Mouse (Mus musculus) lung, adult 2 months (tissue): ENCODE results near the gene Ubash3b. TPM values are rescaled to one million over a fixed set of nuclear protein-coding genes. Genes with fewer than 3 reads are reported as not detected.

Source experiments
- DNase-seq: peaks from one replicate; pipeline ENCODE4 v3.0.0; 2022
- H3K4me1 ChIP-seq: fragments of 200-500 bp; 2 replicates; pipeline ENCODE4 v1.6.1; 2011; ENCODE audit warnings: low read length; ENCODE audit not compliant: control insufficient read depth, insufficient read depth
- H3K4me3 ChIP-seq: fragments of 200-500 bp; replicated peaks from 2 replicates; pipeline ENCODE3; 2011; ENCODE audit warnings: low read depth, mild to moderate bottlenecking, control low read depth, low read length; ENCODE audit errors: extremely low read depth
- CTCF ChIP-seq: fragments of 200-500 bp; IDR thresholded peaks from 2 replicates; pipeline ENCODE4 v1.5.1; 2011; ENCODE audit warnings: mild to moderate bottlenecking, low read length, control low read depth; ENCODE audit not compliant: insufficient read depth
- POLR2A ChIP-seq: fragments of 200-500 bp; IDR thresholded peaks from 2 replicates; pipeline ENCODE4 v1.6.1; 2011; ENCODE audit warnings: low read depth, mild to moderate bottlenecking, control low read depth, low read length, borderline replicate concordance; ENCODE audit errors: extremely low read depth
- WGBS: fragments of 180-500 bp; shearing (Covaris S2); methylation state at CpG from one replicate; pipeline ENCODE4 v1.1.7; 2018; 5-methylcytosine and 5-hydroxymethylcytosine counted together
- polyA plus RNA-seq: library from polyadenylated mRNA; depleted of rRNA; stranded (reverse); fragments of >200 nt; gene quantifications from 2 replicates; pipeline ENCODE4 v1.2.3, GENCODE M21; 2012; rRNA removed

Ubash3b gene
- polyA plus RNA-seq, 1 experiment = 5.4 TPM

- TF ChIP-seq POLR2A = no peak
- no peak for TF ChIP-seq CTCF
- H3K4me3 ChIP-seq = no peak overlapping the region
- 30% methylated on average over 7 of the region's 7 CpGs for WGBS
- H3K4me1 ChIP-seq = no peaks in the 10 kb centered on the region
- DNase-seq = no peak
Observed at GRCm38 (mm10) chr9:40964418-40964714, 197.1 kb downstream of the Ubash3b start.

- H3K4me1 ChIP-seq = no peaks in the 10 kb centered on the region
- no peak within 1 kb of the TSS for H3K4me3 ChIP-seq
- DNase-seq = no peak
- WGBS = 2% methylated on average over 51 of the region's 51 CpGs
- no peak for TF ChIP-seq CTCF
- TF ChIP-seq POLR2A = no peak
Observed at GRCm38 (mm10) chr9:40963586-40964417, 197.7 kb downstream of the Ubash3b start, which contains the start of gene Jhy. TSS of gene Jhy (minus strand) at chr9:40964118.

- TF ChIP-seq CTCF (no peak), POLR2A (no peak)
- Histone ChIP-seq H3K4me3 (no peak overlapping the region), H3K4me1 (no peaks in the 10 kb centered on the region)
- WGBS = 73% methylated on average over 3 of the region's 3 CpGs
- DNase-seq = no peak
Observed at GRCm38 (mm10) chr9:40961401-40961800, 200.1 kb downstream of the Ubash3b start.

Other genes starting within 250 kb of the Ubash3b start
- 0.62 and 0.67 TPM in 2 replicates for gene Jhy, start 197.6 kb downstream of the Ubash3b start, polyA plus RNA-seq
- gene Crtam, start 157.1 kb downstream of the Ubash3b start, polyA plus RNA-seq = 0.12 and 0.18 TPM in 2 replicates